Mouse (Mus musculus): Measurements from ENCODE around the gene Krr1. TPM values are rescaled to one million over a fixed set of nuclear protein-coding genes. Genes with fewer than 3 reads are reported as not detected.

The Krr1 gene
- total and polyA plus RNA-seq, 3 experiments: 66.3 to 84.9 (median 67.2) TPM

DNA sequence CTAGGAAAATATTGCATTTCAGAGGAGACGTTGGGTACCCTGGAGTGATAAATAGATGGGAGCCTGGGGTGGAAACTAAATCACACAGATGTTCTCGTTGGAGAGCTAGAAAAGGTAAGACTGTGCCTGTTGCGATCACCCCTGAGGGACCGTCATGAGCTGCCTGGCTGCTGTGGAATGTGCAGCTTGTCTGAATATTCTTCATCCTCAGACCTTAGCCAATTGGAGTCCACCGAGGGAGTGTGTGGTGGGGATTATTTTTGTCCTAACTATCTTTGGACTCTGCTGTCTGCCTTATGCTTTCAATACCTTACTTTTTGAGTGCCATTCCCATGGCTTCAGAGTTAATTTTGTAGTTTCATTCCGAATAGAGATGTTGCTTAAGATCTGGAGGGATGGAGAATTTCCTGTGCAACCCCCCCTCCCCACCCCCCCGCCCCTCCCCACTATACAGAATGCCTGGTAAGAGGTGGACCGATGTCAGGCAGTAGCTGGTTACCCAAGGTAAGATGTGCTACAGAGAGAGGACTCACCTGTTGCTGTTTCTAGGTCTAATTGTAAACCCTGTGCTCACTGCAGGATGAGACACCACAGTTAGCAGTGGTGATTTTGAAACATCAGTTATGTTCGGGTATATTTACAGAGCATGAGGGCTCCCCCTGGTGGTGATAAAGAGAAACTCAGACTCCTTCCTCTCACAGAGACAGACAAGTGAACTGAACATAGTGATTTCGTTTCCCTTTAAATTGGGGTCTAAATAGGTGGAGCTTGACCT, 15.0 kb upstream of the Krr1 start:
- no peaks in the 10 kb centered on the region for H3K79me2 ChIP-seq (ENCODE audit: control insufficient read depth, insufficient read depth, low read length, poor library complexity)
- H3K36me3 ChIP-seq (ENCODE audit: control insufficient read depth in 1 of 2, insufficient read depth in 2 of 2, low read length in 2 of 2): no peaks in the 10 kb centered on the region
- H3K4me3 ChIP-seq (ENCODE audit: control insufficient read depth in 1 of 2, insufficient read depth in 1 of 2, low read depth in 2 of 2, low read length in 2 of 2): no peak overlapping the region
- DNase-seq (ENCODE audit: low read depth, low spot score): peak; percentile 81
- H3K9ac ChIP-seq (ENCODE audit: control insufficient read depth, low read depth, low read length, poor library complexity, severe bottlenecking): no peak overlapping the region
- peaks cover 2 to 3% of the 10 kb centered on the region in 2 experiments; a peak in 2 of 4 replicates for H3K27me3 ChIP-seq (ENCODE audit: control insufficient read depth in 1 of 2, insufficient read depth in 2 of 2, low read length in 2 of 2)
- H3K27ac ChIP-seq (ENCODE audit: control insufficient read depth, low read depth, low read length): no peak overlapping the region
- TF ChIP-seq RAD21 (IDR thresholded peaks at IDR 0.05; ENCODE audit: low read depth, low read length) (peak; percentile 82), CTCF (IDR thresholded peaks at IDR 0.05 in 2 of 3, conservative IDR thresholded peaks at IDR 0.05 in 1 of 3; ENCODE audit: control insufficient read depth in 1 of 3, insufficient read depth in 1 of 3, low read depth in 2 of 3, low read length in 3 of 3, poor library complexity in 1 of 3, severe bottlenecking in 1 of 3) (peak; percentile 41 to 90 (median 79)), BHLHE40 (IDR thresholded peaks at IDR 0.05; ENCODE audit: borderline replicate concordance, low read depth, low read length) (0 out of 2 replicates have a peak, but pooled peaks have one; percentile 10), CHD1 (IDR thresholded peaks at IDR 0.05; ENCODE audit: low read depth, low read length) (no peak), EP300 (IDR thresholded peaks at IDR 0.05; ENCODE audit: low read depth in 1 of 2, low read length in 2 of 2) (no peak), ZC3H11A (IDR thresholded peaks at IDR 0.05; ENCODE audit: low read depth, low read length) (peak; percentile 85), SMC3 (IDR thresholded peaks at IDR 0.05; ENCODE audit: low read depth, low read length) (peak; percentile 93)
- H3K4me1 ChIP-seq (ENCODE audit: control insufficient read depth in 1 of 2, insufficient read depth in 2 of 2, low read length in 2 of 2): peaks cover 0 to 3% of the 10 kb centered on the region in 2 experiments; a peak in 1 of 4 replicates
- H3K9me3 ChIP-seq (replicated peaks; ENCODE audit: insufficient read depth, low read length): no peaks in the 10 kb centered on the region

DNA sequence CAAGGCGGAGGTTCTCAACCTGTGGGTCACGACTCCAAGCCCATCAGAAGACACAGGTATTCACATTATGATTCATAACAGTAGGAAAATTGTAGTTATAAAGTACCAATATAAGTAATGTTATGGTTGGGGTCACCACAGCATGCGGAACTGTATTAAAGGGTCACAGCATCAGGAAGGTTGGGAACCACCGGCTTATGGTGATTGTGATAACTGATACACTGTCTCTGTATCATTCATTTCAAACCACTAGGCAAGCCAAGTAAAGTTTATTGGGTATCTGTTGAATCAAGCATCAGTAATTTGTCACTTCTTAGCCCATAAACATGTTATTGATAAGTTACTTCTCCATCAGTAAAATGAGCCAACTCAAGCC, 14.4 kb upstream of the Krr1 start:
- Histone ChIP-seq H3K27me3 (ENCODE audit: control insufficient read depth in 1 of 2, insufficient read depth in 2 of 2, low read length in 2 of 2) (peaks cover 2 to 3% of the 10 kb centered on the region in 2 experiments; a peak in 2 of 4 replicates), H3K9ac (ENCODE audit: control insufficient read depth, low read depth, low read length, poor library complexity, severe bottlenecking) (no peak overlapping the region), H3K4me1 (ENCODE audit: control insufficient read depth in 1 of 2, insufficient read depth in 2 of 2, low read length in 2 of 2) (peaks cover 0 to 3% of the 10 kb centered on the region in 2 experiments; a peak in 1 of 4 replicates), H3K9me3 (replicated peaks; ENCODE audit: insufficient read depth, low read length) (no peaks in the 10 kb centered on the region), H3K4me3 (ENCODE audit: control insufficient read depth in 1 of 2, insufficient read depth in 1 of 2, low read depth in 2 of 2, low read length in 2 of 2) (no peak overlapping the region), H3K27ac (ENCODE audit: control insufficient read depth, low read depth, low read length) (no peak overlapping the region), H3K79me2 (ENCODE audit: control insufficient read depth, insufficient read depth, low read length, poor library complexity) (no peaks in the 10 kb centered on the region), H3K36me3 (ENCODE audit: control insufficient read depth in 1 of 2, insufficient read depth in 2 of 2, low read length in 2 of 2) (no peaks in the 10 kb centered on the region)
- no peak for DNase-seq (ENCODE audit: low read depth, low spot score)
- no peak for TF ChIP-seq POLR2AphosphoS5 (IDR thresholded peaks at IDR 0.05; ENCODE audit: borderline replicate concordance, low read depth, low read length)
- no peak for TF ChIP-seq RAD21 (IDR thresholded peaks at IDR 0.05; ENCODE audit: low read depth, low read length)
- TF ChIP-seq NRF1 (IDR thresholded peaks at IDR 0.05; ENCODE audit: insufficient read depth, low read depth, low read length, poor library complexity, severe bottlenecking): no peak
- no peak for TF ChIP-seq MAFK (IDR thresholded peaks at IDR 0.05; ENCODE audit: borderline replicate concordance, low read depth, low read length)
- TF ChIP-seq SIN3A (IDR thresholded peaks at IDR 0.05; ENCODE audit: low read length): no peak
- TF ChIP-seq RCOR1 (IDR thresholded peaks at IDR 0.05; ENCODE audit: low read depth, low read length): no peak
- TF ChIP-seq TBP (IDR thresholded peaks at IDR 0.05; ENCODE audit: low read depth, low read length): no peak
- no peak for TF ChIP-seq CTCF (IDR thresholded peaks at IDR 0.05 in 2 of 3, conservative IDR thresholded peaks at IDR 0.05 in 1 of 3; ENCODE audit: control insufficient read depth in 1 of 3, insufficient read depth in 1 of 3, low read depth in 2 of 3, low read length in 3 of 3, poor library complexity in 1 of 3, severe bottlenecking in 1 of 3)
- no peak for TF ChIP-seq CHD2 (IDR thresholded peaks at IDR 0.05; ENCODE audit: low read length)
- TF ChIP-seq MAX (IDR thresholded peaks at IDR 0.05; ENCODE audit: low read length): no peak
- TF ChIP-seq UBTF (IDR thresholded peaks at IDR 0.05; ENCODE audit: borderline replicate concordance, insufficient read depth, low read depth, low read length): no peak
